Mouse (Mus musculus) G1E (cell line): Measurements from ENCODE around the gene Exd1.

Source experiments
- CTCF ChIP-seq: IDR thresholded peaks from 2 replicates; pipeline ENCODE4 v1.5.1; 2012; ENCODE audit warnings: low read depth, low read length, inconsistent platforms, mixed read lengths
- GATA1 ChIP-seq: IDR thresholded peaks from 2 replicates; pipeline ENCODE4 v1.6.1; 2012; ENCODE audit warnings: borderline replicate concordance, low read length, inconsistent platforms, mixed read lengths
- TAL1 ChIP-seq: conservative IDR thresholded peaks from 2 replicates; pipeline ENCODE4 v1.6.1; 2012; ENCODE audit warnings: low read depth, low read length, inconsistent platforms, mixed read lengths

DNA sequence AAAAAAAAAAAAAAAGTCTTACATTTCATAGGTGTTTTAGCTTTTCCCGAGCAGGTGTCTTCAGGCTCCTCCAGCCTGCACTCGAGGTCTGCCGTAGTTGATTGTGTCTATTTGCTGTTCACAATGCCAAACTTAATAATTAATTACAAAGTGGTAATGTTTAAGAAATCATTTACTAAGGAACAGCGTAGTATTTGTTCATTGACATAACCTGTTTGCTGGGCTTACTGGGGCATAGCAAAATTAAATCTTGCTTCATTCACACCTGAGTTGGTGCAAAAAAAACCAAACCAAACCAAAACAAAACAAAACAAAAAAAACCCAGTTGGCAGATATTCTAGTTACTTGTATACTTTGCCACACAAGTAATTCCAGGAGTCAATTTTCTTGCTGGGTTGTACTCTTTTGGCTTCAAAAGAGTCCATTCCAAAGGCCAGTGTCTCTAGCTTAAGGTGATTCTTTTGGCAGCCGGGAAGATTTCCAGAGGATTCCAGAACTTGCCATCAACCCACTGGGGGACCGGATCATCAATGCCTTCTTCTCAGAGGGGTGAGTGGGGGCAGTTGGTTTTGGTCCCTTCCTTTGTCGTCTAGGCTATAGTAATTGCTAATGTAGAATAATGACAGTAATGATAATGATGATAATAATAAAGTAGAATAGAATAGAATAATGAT is 18.9 kb upstream of the Exd1 start:
- TF ChIP-seq CTCF = no peak
- TF ChIP-seq GATA1 = no peak
- no peak for TF ChIP-seq TAL1
